Mouse (Mus musculus) heart, embryonic 10.5 days (tissue): ENCODE measurements around the gene Gm20388. TPM values are rescaled to one million over a fixed set of nuclear protein-coding genes. Genes with fewer than 3 reads are reported as not detected.

Experiments used
- DNase-seq: peaks from one replicate; pipeline ENCODE4 v3.0.0-alpha.2; 2017; ENCODE audit warnings: low spot score
- H3K27ac ChIP-seq: fragments of 300-500 bp; sonication (generic); 2 replicates; pipeline ENCODE4 v1.5.1; 2016; ENCODE audit warnings: mild to moderate bottlenecking
- H3K27me3 ChIP-seq: fragments of 300-500 bp; sonication (generic); 2 replicates; pipeline ENCODE4 v1.6.1; 2016; ENCODE audit warnings: mild to moderate bottlenecking; ENCODE audit not compliant: poor library complexity, insufficient read depth, severe bottlenecking
- H3K36me3 ChIP-seq: fragments of 300-500 bp; sonication (generic); 2 replicates; pipeline ENCODE4 v1.6.1; 2016; ENCODE audit warnings: mild to moderate bottlenecking, moderate library complexity
- H3K4me1 ChIP-seq: fragments of 300-500 bp; sonication (generic); 2 replicates; pipeline ENCODE4 v1.6.1; 2016; ENCODE audit warnings: mild to moderate bottlenecking
- H3K4me3 ChIP-seq: fragments of 300-500 bp; sonication (generic); 2 replicates; pipeline ENCODE4 v1.5.1; 2016; ENCODE audit warnings: mild to moderate bottlenecking, moderate library complexity
- H3K9me3 ChIP-seq: fragments of 300-500 bp; sonication (generic); 2 replicates; pipeline ENCODE4 v1.6.1; 2016; ENCODE audit warnings: mild to moderate bottlenecking, moderate library complexity
- WGBS: fragments of 180-500 bp; shearing (Covaris S2); methylation state at CpG from one replicate; pipeline ENCODE4 v1.1.7; 2016; 5-methylcytosine and 5-hydroxymethylcytosine counted together
- polyA plus RNA-seq: library from polyadenylated mRNA; unstranded; fragments of >200 nt; fragmentation: Nextera tagmentation; extraction: Ambion mirVana; gene quantifications from 2 replicates; pipeline ENCODE4 v1.2.1, GENCODE M21; 2016

Gene Gm20388
- polyA plus RNA-seq, 1 experiment from 2014 or later, result 4.5 TPM

DNA sequence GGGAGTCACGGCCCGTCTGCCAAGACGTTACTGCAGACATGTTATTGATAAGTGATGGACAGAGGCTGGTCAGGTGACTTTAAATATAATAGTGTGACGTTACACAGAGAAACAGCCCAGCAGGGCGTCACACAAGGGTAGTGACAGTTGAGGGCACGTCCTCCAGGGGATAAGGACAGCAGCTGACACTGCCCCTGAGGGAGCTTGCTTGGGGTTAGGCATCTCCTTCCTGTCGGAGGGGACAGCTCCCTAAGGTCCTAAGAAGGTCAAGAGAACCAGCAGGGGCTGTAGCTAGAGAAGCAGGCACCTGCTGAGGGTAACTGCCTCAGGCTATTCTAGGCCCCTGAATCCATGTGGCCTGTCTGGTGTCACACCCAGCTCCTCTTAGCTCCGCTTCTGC is 660.9 kb downstream of the Gm20388 start:
- WGBS, result 77% methylated on average over 8 of the region's 8 CpGs
- H3K36me3 ChIP-seq, result peaks cover 100% of the 10 kb centered on the region
- 0 out of 2 replicates have a peak overlapping the region, but pooled peaks have one; percentile 10 for H3K27ac ChIP-seq
- no peak overlapping the region for H3K4me3 ChIP-seq
- no peaks in the 10 kb centered on the region for H3K9me3 ChIP-seq
- no peak for DNase-seq
- H3K27me3 ChIP-seq, result no peaks in the 10 kb centered on the region
- H3K4me1 ChIP-seq, result peaks cover 72% of the 10 kb centered on the region

DNA sequence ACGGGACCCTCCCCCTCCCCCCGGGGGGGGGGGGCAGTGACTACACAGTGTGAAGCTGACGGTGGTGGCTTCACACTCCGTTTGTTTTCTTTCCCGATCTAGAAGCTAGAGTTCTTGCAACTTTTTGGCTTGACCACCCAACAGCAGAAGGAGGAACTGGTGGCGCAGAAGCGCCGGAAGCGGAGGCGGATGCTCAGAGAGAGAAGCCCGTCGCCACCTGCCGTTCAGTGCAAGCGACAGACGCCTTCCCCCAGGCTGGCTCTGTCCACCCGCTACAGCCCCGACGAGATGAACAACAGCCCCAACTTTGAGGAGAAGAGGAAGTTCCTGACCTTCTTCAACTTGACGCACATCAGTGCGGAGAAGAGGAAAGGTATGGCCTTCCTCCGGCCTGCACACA is 661.9 kb downstream of the Gm20388 start:
- Histone ChIP-seq H3K36me3 (peaks cover 100% of the 10 kb centered on the region), H3K4me3 (no peak overlapping the region), H3K4me1 (peaks cover 71% of the 10 kb centered on the region), H3K27me3 (no peaks in the 10 kb centered on the region), H3K27ac (no peak overlapping the region), H3K9me3 (no peaks in the 10 kb centered on the region)
- no peak for DNase-seq
- 78% methylated on average over 21 of the region's 21 CpGs for WGBS

DNA sequence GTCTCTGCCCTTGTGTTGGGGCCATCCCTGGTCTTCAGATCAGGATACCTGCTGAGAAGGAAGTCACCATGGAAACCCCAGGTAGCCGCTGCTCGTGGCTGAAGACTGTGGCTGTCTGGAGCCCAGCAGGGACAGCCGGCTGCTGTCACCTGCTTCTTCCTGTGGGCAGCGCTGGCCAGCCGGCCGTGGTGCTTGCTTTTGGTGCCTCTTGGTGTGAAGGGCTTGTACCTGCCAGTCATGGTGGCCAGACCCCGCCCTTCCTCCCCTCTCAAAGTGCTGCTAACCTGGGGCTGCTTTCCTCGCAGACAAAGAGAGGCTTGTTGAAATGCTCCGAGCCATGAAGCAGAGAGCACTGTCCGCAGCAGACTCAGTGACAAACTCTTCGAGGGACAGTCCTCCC is 663.2 kb downstream of the Gm20388 start:
- H3K4me1 ChIP-seq, result peaks cover 69% of the 10 kb centered on the region
- 79% methylated on average over 11 of the region's 11 CpGs for WGBS
- no peak overlapping the region for H3K4me3 ChIP-seq
- no peaks in the 10 kb centered on the region for H3K9me3 ChIP-seq
- H3K27me3 ChIP-seq, result no peaks in the 10 kb centered on the region
- peaks cover 100% of the 10 kb centered on the region for H3K36me3 ChIP-seq
- H3K27ac ChIP-seq, result no peak overlapping the region
- DNase-seq, result no peak

DNA sequence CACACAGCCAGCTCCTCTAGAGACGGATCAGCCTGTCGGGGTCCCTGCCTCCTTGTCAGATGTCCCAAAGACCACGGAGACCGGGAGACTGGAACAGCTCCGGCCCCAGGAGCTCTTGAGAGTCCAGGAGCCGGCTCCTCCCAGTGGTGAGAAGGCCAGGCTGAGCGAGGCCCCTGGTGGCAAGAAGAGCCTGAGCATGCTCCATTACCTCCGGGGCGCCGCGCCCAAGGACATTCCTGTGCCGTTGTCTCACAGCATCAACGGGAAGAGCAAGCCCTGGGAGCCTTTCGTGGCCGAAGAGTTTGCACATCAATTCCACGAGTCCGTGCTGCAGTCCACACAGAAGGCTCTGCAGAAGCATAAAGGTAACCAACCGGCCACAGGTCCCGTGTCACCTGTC is 664.3 kb downstream of the Gm20388 start:
- no peak overlapping the region for H3K4me3 ChIP-seq
- peak overlapping the region; percentile 69; the same call in 1 of the 2 replicates for H3K27ac ChIP-seq
- peaks cover 100% of the 10 kb centered on the region for H3K36me3 ChIP-seq
- DNase-seq, result no peak
- H3K27me3 ChIP-seq, result no peaks in the 10 kb centered on the region
- peaks cover 59% of the 10 kb centered on the region for H3K4me1 ChIP-seq
- H3K9me3 ChIP-seq, result no peaks in the 10 kb centered on the region
- WGBS, result 62% methylated on average over 19 of the region's 19 CpGs

DNA sequence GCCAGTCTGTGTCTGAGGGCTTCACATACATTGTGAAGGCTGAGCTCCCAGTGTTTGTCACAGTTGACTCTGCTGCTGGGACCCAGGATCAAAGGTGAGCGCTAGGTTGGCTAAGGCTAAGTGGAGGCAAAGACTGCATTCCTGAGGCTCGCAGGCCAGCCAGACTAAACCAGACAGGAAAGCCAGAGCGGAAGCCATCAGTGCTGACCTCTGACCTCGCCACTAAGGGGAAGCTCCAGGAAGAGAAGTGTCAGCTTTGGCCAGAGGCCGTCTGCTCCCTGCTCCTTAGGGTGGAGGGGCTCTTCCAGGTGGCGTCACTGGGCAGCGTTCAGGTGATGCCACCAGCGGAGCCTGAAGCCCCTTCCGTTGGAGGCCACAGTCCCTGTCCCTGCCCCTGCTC is 665.2 kb downstream of the Gm20388 start:
- peaks cover 100% of the 10 kb centered on the region for H3K36me3 ChIP-seq
- H3K4me1 ChIP-seq, result peaks cover 51% of the 10 kb centered on the region

DNA sequence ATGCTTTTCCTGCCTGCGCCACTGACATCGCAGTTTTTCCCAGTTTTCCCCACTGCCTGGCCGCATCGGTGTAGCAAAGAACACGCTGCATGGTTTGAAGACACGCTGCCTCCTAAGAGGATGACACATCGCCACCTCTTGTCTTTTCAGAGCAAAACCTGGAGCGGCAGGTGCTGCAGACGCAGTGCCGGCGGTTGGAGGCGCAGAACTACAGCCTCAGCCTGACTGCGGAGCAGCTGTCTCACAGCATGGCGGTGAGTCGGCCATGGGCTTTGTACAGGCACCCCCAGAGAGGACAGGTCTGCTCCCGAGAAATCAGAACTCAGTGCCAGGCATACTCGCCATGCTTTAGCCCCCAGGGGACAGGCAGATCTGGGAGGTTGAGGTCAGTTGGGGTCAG is 667.2 kb downstream of the Gm20388 start:
- no peak for DNase-seq
- Histone ChIP-seq H3K4me1 (peaks cover 46% of the 10 kb centered on the region), H3K27ac (no peak overlapping the region), H3K4me3 (no peak overlapping the region), H3K27me3 (no peaks in the 10 kb centered on the region), H3K36me3 (peaks cover 100% of the 10 kb centered on the region), H3K9me3 (no peaks in the 10 kb centered on the region)
- 89% methylated on average over 17 of the region's 17 CpGs for WGBS

More for the DNA sequence above, 665.2 kb downstream of the Gm20388 start:
- no peaks in the 10 kb centered on the region for H3K9me3 ChIP-seq
- no peak for DNase-seq
- H3K27ac ChIP-seq, result peak overlapping the region; percentile 69
- H3K4me3 ChIP-seq, result no peak overlapping the region
- no peaks in the 10 kb centered on the region for H3K27me3 ChIP-seq
- 43% methylated on average over 9 of the region's 9 CpGs for WGBS

DNA sequence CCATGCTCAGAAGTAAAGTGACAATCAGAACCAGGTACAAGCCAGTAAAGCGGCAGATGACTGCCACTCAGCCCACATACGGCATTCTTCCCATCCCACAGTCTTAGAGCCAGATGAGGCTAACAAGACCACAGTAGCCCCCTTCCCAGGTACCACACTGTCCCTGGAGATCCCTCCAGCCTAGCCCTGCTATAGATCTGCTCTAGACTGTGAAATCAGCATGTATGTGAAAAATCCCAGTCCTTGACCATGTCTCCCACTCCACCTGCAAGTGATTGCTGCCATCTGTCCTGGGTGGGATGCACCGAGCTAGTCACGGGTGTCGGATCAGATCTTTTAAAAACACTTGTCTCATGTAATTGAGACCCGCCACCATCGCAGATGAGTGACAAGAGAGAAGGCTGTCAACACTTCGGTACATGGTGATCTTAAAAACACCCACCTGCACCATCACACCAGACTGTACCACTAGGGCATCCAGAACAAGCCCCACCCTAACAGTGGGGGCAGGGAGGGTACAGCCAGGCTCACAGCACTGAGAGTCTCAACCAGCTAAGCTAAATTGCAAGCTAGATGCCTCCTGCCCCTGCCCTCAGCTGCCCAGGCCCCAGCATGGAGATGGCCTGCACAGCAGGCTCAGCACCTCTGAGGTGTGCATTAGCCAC is 669.8 kb downstream of the Gm20388 start:
- H3K36me3 ChIP-seq, result peaks cover 94% of the 10 kb centered on the region
- H3K27ac ChIP-seq, result no peak overlapping the region
- no peaks in the 10 kb centered on the region for H3K9me3 ChIP-seq
- H3K27me3 ChIP-seq, result no peaks in the 10 kb centered on the region
- DNase-seq, result no peak
- WGBS, result 86% methylated on average over 8 of the region's 8 CpGs
- H3K4me1 ChIP-seq, result peaks cover 34% of the 10 kb centered on the region
- no peak overlapping the region for H3K4me3 ChIP-seq

DNA sequence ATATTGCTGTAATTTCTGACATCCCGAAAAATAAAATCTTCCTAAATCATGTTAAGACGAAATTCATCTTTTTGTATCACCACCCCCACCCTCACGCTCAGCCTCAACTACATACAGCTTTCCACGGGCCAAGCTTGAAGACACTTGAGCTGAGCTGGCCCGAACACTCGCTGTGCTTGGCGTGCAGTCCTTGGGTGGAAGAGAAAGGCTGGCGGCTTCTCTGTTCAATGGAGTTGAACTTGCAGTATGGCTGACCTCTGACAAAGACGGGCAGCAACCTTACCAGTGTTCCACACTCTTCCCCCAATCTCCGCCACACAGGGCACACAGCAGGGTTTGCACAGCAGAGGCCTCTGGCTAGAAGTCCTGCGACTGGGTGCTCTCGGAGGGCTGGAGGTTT is 670.7 kb downstream of the Gm20388 start:
- no peaks in the 10 kb centered on the region for H3K9me3 ChIP-seq
- no peaks in the 10 kb centered on the region for H3K27me3 ChIP-seq
- no peak overlapping the region for H3K27ac ChIP-seq
- 89% methylated on average over 12 of the region's 12 CpGs for WGBS
- peaks cover 26% of the 10 kb centered on the region for H3K4me1 ChIP-seq
- no peak overlapping the region for H3K4me3 ChIP-seq
- peaks cover 93% of the 10 kb centered on the region for H3K36me3 ChIP-seq
- DNase-seq, result no peak

DNA sequence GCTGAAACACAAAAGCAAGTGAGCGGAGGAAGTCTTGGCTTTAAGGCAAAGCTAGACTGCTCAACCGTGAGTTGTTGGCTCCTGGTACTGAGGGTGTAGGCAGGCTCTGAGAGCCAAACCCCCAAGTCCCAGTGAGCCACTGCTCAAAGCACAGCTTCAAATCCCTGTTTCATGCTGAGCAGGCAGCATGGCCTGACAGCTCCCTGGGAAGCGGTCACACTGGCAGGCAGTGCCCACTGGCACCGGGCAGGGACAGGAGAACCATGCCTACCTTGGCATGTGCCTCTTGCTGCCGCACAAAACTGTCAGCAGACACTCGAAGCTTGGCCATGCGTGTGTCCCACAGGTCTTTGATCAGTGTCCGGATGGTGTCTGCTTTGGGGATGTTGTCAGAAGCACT is 671.2 kb downstream of the Gm20388 start:
- Histone ChIP-seq H3K4me3 (no peak overlapping the region), H3K4me1 (peaks cover 27% of the 10 kb centered on the region), H3K27ac (no peak overlapping the region), H3K36me3 (peaks cover 92% of the 10 kb centered on the region), H3K9me3 (no peaks in the 10 kb centered on the region), H3K27me3 (no peaks in the 10 kb centered on the region)
- WGBS, result 90% methylated on average over 8 of the region's 8 CpGs
- no peak for DNase-seq

DNA sequence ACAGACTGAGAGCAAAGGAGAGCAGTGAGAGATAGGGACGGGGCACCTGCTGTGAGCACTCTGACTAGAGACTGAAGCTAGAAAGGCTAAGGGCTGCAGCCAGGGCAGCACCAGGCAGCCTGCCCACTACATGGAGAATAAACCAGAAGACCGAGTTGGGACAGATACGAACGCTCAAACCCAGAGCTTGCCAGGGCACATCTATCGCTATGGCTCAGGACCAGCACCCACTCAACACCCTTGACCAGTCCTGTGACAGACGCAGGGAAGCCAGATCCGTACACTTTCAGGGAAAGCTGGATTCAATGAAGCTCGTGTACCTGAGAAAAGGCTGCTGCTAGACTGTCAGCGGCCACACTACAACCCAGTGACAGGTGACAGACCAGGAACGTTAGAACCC is 674.9 kb downstream of the Gm20388 start:
- H3K4me3 ChIP-seq, result no peak overlapping the region
- DNase-seq, result no peak
- no peaks in the 10 kb centered on the region for H3K27me3 ChIP-seq
- no peaks in the 10 kb centered on the region for H3K9me3 ChIP-seq
- no peak overlapping the region for H3K27ac ChIP-seq
- WGBS, result 93% methylated on average over 10 of the region's 10 CpGs
- peaks cover 63% of the 10 kb centered on the region for H3K36me3 ChIP-seq
- peaks cover 52% of the 10 kb centered on the region for H3K4me1 ChIP-seq

DNA sequence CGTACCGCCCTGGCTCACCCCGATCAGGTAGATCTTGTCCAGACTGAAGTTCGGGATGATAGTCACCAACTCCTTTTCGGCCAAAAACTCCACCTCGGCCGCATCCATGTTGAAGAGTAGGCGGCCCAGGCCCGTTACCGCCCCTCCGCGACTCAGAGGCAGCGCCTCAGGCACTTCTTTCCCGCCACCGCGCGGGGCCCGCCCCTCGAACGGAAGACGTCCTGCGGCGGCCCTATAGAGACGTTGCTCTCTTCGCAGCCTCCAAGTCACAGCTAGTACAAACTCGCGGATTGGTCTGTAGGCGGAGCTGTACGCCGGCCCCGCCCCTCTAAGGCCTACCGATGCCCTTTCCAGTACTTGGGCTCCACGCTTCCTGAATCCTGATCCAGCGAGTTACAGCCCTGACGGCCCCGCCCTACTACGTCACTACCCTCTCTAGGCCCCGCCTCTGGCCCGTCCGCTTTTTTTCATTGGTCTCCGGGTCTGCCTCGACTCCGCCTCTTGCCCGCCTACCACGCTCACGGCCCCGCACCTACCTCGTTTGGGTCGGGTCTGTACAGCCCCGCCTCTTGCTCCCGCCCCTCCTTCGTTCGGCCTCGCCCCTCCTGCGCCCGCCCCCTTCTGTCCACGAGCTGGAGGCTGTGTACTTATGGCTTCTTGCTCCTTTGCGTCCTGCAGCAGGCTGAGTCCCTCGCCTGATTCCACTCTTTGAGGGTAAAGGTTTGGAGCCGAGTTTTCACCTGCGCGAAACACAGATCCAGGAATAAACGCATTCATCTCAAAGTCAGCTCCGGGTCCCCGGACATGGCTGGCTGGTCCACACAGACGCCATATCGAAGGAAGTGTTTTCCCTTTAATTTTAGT is 678.5 kb downstream of the Gm20388 start, which contains the start of gene Gins2:
Gene Gins2, minus strand, starts transcription at position 397 of the 864 bp plus-strand sequence.
- H3K4me1 ChIP-seq, result peaks cover 49% of the 10 kb centered on the region
- WGBS, result under 1% methylated on average over 67 of the region's 67 CpGs
- peak; percentile 100 for DNase-seq
- H3K36me3 ChIP-seq, result peaks cover 33% of the 10 kb centered on the region
- H3K27ac ChIP-seq, result peak within 1 kb of the TSS; percentile 87
- H3K9me3 ChIP-seq, result no peaks in the 10 kb centered on the region
- H3K27me3 ChIP-seq, result no peaks in the 10 kb centered on the region; the same call in 1 of the 2 replicates
- H3K4me3 ChIP-seq, result peak within 1 kb of the TSS; percentile 74

DNA sequence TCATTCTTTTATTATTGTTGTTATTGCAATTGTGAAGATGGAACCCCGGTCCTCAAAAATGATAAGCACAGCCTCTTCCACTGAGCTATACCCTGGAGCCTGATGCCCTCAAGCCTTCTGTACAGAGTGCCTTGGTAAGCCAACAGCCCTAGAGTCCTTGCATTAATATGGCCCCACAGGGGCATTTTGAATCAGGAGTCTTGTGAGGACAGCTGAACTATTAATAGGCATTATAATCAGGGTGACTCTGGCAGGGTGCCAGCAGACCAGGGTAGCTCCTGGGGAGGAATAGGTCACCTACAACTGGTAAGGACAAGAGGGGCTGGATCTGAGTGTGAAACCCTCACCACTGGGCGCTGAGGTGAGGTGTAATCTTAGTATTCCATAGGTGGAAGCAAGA is 679.3 kb downstream of the Gm20388 start:
- peak overlapping the region; percentile 87 for H3K27ac ChIP-seq
- H3K36me3 ChIP-seq, result peaks cover 25% of the 10 kb centered on the region
- DNase-seq, result peak; percentile 87
- WGBS, result 53% methylated on average over 2 of the region's 2 CpGs
- peaks cover 49% of the 10 kb centered on the region for H3K4me1 ChIP-seq
- peak overlapping the region; percentile 74 for H3K4me3 ChIP-seq
- H3K27me3 ChIP-seq, result no peaks in the 10 kb centered on the region; the same call in 1 of the 2 replicates
- no peaks in the 10 kb centered on the region for H3K9me3 ChIP-seq
